8 mouse cellular contexts compared by ENCODE assay signal in the genomic region with DNA sequence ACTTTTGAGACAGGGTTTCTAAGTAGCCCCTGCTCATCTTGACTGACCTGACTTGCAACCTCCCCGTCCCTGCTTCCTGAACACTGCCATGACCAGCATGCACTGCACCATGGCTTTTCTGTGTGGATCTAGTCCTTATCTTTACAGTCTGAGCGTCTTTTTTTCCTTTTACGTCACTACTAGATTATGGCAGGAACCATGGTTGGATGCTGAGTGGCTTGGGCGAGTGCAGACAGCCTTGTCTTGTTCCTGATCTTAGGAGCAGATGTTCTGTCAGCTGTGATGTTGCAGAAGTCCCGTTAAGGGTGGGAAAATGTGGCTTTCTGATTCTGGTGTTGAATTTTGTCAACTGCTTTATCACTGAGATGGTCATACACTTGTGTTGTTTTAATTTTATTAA. TPM values are rescaled to one million over a fixed set of nuclear protein-coding genes. Genes with fewer than 3 reads are reported as not detected.
A peak's percentile ranks its signal among the peaks of the same experiment; 100 is the strongest.
DNase-seq lines count a peak whose midpoint lies in the region; ATAC-seq and TF ChIP-seq lines count a peak whose summit lies in the region.

No protein-coding gene starts in this region.

- intact Hi-C loops in heart, postnatal 36 days (cut with DNase I): loop anchor here (2.0 kb wide), 1 partner anchor 33 kb away; no protein-coding TSS in a partner anchor

- no peak for TF ChIP-seq POLR2A in embryonic fibroblast, embryonic 13.5 days (IDR thresholded peaks at IDR 0.05; ENCODE audit: low read depth, low read length)

- H3K4me2 ChIP-seq in hindbrain, postnatal 0 days (ENCODE audit: low read depth, low read length): 0 out of 2 replicates have a peak overlapping the region, but pooled peaks have one; percentile 5
- no peak overlapping the region for H3K4me2 ChIP-seq in midbrain, embryonic 16.5 days (ENCODE audit: low read length)

- no peak for TF ChIP-seq CTCF in embryonic fibroblast, embryonic 13.5 days (IDR thresholded peaks at IDR 0.05; ENCODE audit: borderline replicate concordance, insufficient read depth, low read length)
- no peak for TF ChIP-seq CTCF in hindbrain, postnatal 0 days (IDR thresholded peaks at IDR 0.05; ENCODE audit: low read depth)

- H3K27ac ChIP-seq in embryonic fibroblast, embryonic 13.5 days (ENCODE audit: insufficient read depth, low read length): peak overlapping the region; percentile 67; the same call in 1 of the 2 replicates
- peak overlapping the region; percentile 75 for H3K27ac ChIP-seq in hindbrain, postnatal 0 days
- H3K27ac ChIP-seq in midbrain, embryonic 16.5 days (ENCODE audit: low read length): peak overlapping the region; percentile 76

- no peaks in the 10 kb centered on the region for H3K9me3 ChIP-seq in hindbrain, postnatal 0 days (ENCODE audit: low read length)
- no peaks in the 10 kb centered on the region for H3K9me3 ChIP-seq in midbrain, embryonic 16.5 days (replicated peaks; ENCODE audit: control insufficient read depth, low read length, poor library complexity, severe bottlenecking)

- H3K4me3 ChIP-seq in embryonic fibroblast, embryonic 13.5 days (ENCODE audit: insufficient read depth, low read length): no peak overlapping the region
- no peak overlapping the region for H3K4me3 ChIP-seq in hindbrain, postnatal 0 days (ENCODE audit: low read length)
- no peak overlapping the region for H3K4me3 ChIP-seq in midbrain, embryonic 16.5 days (ENCODE audit: low read depth, low read length)

- peaks cover 13% of the 10 kb centered on the region for H3K4me1 ChIP-seq in embryonic fibroblast, embryonic 13.5 days (ENCODE audit: control insufficient read depth, insufficient read depth, low read length)
- peaks cover 19% of the 10 kb centered on the region; the same call in 1 of the 2 replicates for H3K4me1 ChIP-seq in hindbrain, postnatal 0 days (ENCODE audit: insufficient read depth, low read length)
- peaks cover 36% of the 10 kb centered on the region for H3K4me1 ChIP-seq in midbrain, embryonic 16.5 days (ENCODE audit: control insufficient read depth, insufficient read depth, low read length)

- ATAC-seq in hindbrain, postnatal 0 days: no peak
- no peak for ATAC-seq in midbrain, embryonic 16.5 days
- ATAC-seq in frontal cortex, adult (ENCODE audit: low TSS enrichment): no peak

- H3K27me3 ChIP-seq in hindbrain, postnatal 0 days (ENCODE audit: insufficient read depth, low read length): no peaks in the 10 kb centered on the region
- H3K27me3 ChIP-seq in midbrain, embryonic 16.5 days (ENCODE audit: control insufficient read depth, insufficient read depth, low read depth, low read length): no peaks in the 10 kb centered on the region

- no peak overlapping the region for H3K9ac ChIP-seq in hindbrain, postnatal 0 days (replicated peaks; ENCODE audit: low read length)
- H3K9ac ChIP-seq in midbrain, embryonic 16.5 days (ENCODE audit: low read depth, low read length): no peak overlapping the region

- peak; percentile 98 for DNase-seq in heart, adult 11 months
- DNase-seq in heart, postnatal 36 days: no peak
- DNase-seq in hindbrain, postnatal 0 days (ENCODE audit: low spot score): no peak
- DNase-seq in right cerebral cortex, adult 2 months (ENCODE audit: low spot score in 2 of 2): no peak
- DNase-seq in Muller cell, postnatal 12 days (ENCODE audit: inconsistent ontology term): no peak

- WGBS in hindbrain, postnatal 0 days: 19% methylated on average over 5 of the region's 5 CpGs
- whole genome bisulfite sequencing in midbrain, embryonic 16.5 days: 16% methylated on average over 5 of the region's 5 CpGs

- H3K36me3 ChIP-seq in hindbrain, postnatal 0 days (ENCODE audit: insufficient read depth, low read length): no peaks in the 10 kb centered on the region
- no peaks in the 10 kb centered on the region for H3K36me3 ChIP-seq in midbrain, embryonic 16.5 days (ENCODE audit: control insufficient read depth, insufficient read depth, low read length)

RNA-seq across cellular contexts. Expression of gene Trak1, which starts 34.1 kb away (rescaled TPM):
- total RNA-seq in heart, postnatal 36 days (2021): 100 to 1,000 TPM; 305 to 315 TPM
- 38.4 and 41.5 TPM in 2 replicates for polyA plus RNA-seq in embryonic fibroblast, embryonic 13.5 days (2011; ENCODE audit: insufficient read length, low read depth, missing spikeins)
- total RNA-seq in hindbrain, postnatal 0 days (2014; rRNA removed): 129 and 170 TPM in 2 replicates
- 55.7 and 57.8 TPM in 2 replicates for polyA plus RNA-seq in hindbrain, postnatal 0 days (2015; fragmentation: Nextera tagmentation; extraction: Ambion mirVana)
- 53.8 and 60.6 TPM in 2 replicates for polyA plus RNA-seq in midbrain, embryonic 16.5 days (2015; fragmentation: Nextera tagmentation; extraction: Ambion mirVana)

RNA-seq across cellular contexts. Expression of gene Ulk4, which starts 54.4 kb away (rescaled TPM):
- total RNA-seq in heart, postnatal 36 days (2021): under 1 TPM; 0.17 to 0.46 TPM
- polyA plus RNA-seq in embryonic fibroblast, embryonic 13.5 days (2011; ENCODE audit: insufficient read length, low read depth, missing spikeins): 2.5 and 4.6 TPM in 2 replicates
- 8.9 and 20.0 TPM in 2 replicates for total RNA-seq in hindbrain, postnatal 0 days (2014; rRNA removed)
- polyA plus RNA-seq in hindbrain, postnatal 0 days (2015; fragmentation: Nextera tagmentation; extraction: Ambion mirVana): 76.3 and 80.8 TPM in 2 replicates
- 102 and 112 TPM in 2 replicates for polyA plus RNA-seq in midbrain, embryonic 16.5 days (2015; fragmentation: Nextera tagmentation; extraction: Ambion mirVana)

Comparison
In these comparisons a context has a peak if more than half of its experiments do, and no peak if none do; other contexts are left out.
1. RNA of gene Ulk4, which starts 54.4 kb away (polyA plus RNA-seq): 102 to 112 TPM in midbrain, embryonic 16.5 days and 76.3 to 80.8 TPM in hindbrain, postnatal 0 days; 2.5 to 4.6 TPM in embryonic fibroblast, embryonic 13.5 days; every median in the first group is over 10 times any median in the second.
2. Peak in every context shown above with its lines, with median percentiles within 50 percentile points of each other: H3K27ac ChIP-seq.